Mouse (Mus musculus) lung, postnatal 36 days (tissue): ENCODE measurements at regions not wholly inside any gene's neighbourhood (a gene's known extent, or its start where the extent isn't known, plus 50 kb on each side); places are given as distances from the start of the nearest gene placed in this dataset.

Experiments
- DNase-seq: peaks from one replicate; pipeline ENCODE4 v3.0.0; 2022; ENCODE audit warnings: mixed read lengths

DNA sequence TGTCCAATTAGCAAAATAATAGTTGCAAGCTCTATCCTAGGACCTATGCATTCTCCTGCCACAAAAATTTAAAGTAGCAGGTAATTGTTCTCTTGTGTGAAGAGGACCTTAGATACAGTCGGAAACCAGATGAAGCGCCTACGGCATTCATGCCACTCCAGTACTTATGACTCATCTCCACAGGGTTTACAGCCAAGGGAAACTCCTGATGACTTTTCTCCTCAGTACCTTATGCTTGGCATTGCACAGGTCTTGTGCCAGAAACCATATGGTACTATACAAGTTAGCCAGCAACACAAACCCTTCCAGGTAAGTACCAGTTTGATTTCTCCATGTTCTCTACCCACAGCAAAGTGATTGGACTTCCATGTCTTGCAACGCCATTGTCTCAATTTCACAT lies 606.3 kb upstream of the Dmac1 start:
- DNase-seq, result no peak

DNA sequence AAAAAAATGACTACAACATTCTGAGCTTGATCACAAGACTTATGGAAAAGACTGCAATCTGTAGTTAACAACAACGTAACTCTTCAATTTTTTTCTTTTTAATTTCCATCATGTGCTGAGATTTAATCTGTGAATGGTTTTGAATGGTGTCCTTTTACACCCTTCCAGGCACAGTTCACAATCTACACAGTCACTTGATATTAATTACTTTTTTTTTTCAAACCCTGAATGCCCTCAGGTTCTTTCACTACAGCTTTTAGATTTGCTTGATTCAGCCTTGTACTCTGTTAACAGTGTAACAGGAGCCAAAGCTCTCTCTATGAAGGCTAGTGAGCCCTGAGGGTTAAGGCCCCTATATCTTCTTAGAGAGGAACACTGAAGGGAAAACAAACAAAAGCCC lies 591.7 kb upstream of the Dmac1 start:
- DNase-seq, result no peak

DNA sequence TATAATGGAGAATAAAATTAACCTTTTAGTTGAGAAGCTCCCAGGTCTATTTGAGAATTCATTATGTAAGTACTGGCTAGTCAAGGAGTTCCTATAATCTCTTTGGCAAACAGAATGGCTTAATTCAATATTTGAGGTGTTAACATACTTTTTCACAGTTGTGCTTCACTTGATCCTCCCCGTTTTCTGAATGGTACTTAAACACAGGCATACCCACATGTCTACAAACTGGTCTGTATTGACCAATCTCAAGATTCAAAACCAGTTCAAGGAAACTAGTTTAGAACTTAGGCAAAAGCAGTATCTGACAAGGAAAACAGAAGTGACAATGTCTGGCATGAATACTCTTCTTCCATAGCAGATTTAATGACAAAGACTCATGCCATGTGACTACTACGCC lies 583.0 kb upstream of the Dmac1 start:
- no peak for DNase-seq

DNA sequence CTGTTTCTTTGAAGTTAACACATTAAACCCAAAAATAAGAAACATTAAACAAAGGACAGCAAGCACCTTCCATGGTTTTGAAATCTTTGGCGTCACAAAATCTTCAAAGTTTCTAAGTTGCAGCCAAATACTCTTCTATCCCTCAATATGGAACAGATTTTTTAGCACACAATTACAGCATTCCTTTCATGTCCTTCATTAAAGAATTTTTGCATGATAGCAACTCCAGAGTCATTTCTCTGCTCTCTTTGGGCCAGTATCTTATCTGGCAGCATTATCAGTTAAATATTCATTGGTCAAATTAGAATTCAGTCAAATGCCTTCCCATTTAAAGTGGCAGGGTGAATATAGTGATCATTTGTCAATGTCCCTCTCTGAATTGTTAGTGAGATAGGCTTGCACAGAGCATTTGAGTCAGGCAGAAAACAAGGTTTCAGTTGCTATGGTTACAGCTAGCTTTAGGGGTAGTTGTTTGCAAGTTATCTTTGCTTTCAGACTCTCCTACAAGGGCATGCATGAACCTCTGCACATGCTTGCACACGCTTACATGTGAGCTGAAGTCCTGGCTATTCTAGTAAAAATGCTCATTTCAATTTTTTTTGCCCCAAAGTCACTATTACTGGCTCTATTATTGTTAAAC lies 579.8 kb upstream of the Dmac1 start:
- peak; percentile 11 for DNase-seq

DNA sequence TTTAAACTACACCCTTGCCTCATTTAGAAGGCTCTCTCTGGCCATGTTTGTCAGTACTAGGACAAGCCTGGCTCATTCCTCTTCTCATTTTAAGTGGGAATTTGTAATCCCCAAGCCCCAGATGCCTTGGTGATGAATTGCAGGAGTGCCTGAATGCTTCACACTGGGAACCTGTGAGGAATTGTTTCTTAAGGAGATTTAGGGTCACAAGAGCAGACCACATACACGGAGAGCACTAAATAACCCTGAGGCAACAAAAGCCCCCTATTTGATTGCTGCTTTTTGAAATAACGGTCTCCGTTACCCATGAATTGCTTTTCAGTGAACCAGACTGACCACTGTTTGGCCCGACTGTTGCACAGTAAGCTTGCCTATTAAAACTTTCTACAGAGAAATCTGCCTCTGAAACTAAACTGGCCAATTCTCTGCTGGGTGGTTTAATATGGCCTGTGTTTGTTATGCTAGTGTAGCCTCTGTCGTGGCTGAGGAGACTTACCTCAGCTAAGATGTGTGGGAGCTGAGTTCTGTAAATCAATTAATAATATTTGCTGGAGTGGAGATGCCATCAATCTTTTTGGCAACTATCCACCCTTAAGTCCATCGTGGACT lies 577.7 kb upstream of the Dmac1 start:
- no peak for DNase-seq

DNA sequence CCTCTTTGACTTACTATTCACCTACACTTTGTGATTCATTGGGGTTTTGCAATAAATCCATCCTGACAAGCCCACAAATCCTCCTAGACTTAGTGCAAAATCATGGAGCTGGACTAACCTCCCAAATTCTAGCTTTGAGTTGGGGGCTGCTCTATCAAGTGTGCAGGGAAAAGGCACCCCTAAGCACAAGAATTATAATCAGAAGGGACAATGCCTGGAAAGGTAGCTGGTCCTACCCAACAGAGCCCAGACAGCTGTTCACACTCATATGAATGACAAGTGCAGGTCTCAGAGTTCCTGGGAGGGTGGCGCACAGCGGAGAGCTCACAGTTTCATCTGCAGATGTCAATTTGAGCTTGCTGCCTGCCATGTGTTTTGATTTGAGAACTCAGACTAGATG lies 572.2 kb upstream of the Dmac1 start:
- no peak for DNase-seq

DNA sequence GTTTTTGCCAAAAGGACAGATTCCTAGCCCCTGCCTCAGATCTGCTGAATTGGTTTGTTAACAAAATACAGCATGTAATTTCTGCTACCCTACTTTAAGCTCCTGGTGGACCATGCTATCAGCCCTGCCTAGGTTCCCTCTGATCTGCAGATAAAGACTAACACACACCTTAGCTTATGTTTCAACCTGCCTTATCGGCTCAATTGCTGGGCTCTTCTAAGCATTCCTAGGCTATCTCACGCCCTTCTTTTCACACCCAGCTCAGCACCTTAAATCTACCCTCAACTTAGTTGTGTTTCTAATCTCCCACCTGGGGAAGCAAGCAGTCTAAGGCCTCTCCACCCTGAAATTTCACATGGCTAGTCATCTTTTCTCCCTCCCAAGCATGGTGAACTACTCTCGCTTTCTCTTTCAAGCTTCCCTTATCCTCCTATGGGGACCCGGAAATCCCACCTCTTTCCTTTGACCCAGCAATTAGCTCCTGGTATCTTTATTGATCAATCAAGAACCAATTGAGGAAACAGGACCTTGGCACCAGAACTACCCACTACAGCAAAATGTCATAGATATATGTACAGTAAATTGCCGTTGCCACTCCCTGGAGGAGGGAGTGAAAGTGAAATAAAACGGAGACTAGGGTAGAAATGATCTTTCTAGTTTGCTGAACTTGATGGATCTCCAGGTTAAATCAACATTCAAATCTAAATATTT lies 569.7 kb upstream of the Dmac1 start:
- no peak for DNase-seq

DNA sequence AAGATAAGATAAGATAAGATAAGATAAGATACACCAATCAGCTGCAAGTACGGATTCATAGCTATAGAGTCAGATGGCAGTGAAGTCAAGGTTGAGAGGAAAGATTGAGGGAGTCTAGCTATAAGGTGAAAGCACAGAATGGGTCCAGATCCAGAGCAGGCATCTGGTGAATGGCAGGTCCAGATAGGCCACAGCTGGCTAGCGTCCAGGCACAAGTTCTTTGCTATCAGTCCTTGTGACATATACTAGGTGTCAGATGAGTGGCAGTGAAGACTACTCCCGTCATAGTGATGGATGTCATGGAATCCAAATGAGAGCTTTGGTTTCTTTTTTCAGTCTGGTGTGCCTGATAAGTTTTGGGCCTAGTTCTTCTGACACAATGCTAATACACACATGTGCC lies 566.9 kb upstream of the Dmac1 start:
- no peak for DNase-seq

DNA sequence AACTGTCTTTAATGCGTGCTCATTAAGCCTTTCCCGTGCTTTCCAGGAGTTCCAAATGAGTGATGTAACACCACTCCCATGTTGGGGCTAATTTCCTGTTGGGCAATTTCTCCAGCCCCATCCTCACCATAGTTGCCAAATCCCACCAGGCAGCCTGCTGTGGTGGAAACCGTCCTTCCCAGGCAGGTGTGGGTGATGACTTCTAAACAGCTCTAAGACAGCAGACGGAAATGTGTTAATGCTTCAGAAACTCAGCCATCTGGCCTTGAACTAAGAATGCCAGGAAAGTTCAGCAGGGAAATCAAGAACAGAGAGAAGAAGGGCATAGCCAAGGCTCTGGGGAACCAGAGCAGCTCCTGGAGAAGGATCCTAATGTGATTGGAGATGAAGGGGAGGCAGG lies 560.5 kb upstream of the Dmac1 start:
- DNase-seq, result peak; percentile 6

DNA sequence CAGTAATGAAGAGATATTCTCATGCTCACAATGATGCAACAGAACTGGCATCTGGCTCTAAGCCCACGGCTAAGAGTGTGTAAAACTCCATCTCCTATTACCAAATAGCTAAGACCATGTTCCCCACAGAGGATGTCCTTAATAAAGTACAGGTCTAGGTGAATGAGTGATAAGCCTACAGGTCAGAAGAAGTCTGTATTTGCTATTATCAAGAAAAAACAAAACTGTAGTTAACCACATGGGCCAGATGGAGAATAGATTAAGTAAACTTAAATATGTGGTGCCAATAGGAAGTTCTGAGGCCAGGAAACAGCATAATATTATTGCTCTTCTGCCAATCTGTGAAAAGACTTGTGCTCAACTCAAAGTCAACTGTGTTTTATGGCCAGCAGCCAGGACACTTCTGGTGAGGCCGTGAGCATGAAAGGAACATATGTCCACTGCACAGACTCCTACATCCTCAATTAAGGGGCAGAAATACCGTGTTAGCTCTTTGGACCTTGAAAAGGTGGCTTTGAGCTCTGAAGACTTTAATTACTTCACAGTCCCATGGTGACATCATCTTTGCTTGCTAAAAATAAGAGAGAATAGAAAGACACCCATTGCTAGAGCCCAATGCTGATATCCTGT lies 549.1 kb upstream of the Dmac1 start:
- DNase-seq, result no peak

DNA sequence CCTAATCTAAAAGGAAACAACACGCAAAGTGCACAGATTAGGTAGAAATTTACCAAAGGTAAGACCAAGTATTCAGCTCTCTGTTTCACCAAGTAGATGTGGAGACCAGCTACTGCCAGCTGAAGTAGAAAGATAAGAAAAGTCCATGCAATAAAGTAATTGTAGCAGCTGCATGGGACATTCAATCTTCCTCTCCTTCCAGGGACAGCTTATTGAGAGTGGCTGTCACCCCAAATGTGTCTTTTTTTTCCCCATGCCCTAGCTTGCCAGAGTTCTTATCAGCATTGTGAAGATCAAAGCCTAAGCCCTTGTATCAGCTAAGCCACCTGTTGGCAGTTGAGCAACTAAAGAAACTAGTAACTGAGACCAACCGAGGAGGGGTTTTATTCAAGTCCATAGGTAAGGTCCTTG lies 541.1 kb upstream of the Dmac1 start:
- DNase-seq, result no peak

DNA sequence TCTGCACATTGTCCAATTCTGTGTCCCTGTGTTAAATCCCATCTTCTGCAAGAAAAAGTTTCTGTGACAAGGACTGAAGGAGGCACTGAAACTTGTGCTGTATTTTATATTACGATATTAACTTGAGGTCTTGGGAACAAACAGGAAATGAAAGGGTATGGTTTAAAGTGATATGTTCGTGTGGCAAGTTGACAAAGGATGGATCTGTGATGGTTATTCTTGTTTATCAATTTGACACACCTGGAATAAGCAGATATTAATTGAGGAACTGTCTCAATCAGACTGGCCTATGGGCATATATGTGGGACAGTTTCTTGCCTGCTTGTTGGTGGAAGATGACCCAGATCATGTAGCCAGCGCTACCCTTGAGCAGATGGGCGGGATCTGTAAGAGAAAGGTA lies 537.9 kb upstream of the Dmac1 start:
- DNase-seq, result no peak

DNA sequence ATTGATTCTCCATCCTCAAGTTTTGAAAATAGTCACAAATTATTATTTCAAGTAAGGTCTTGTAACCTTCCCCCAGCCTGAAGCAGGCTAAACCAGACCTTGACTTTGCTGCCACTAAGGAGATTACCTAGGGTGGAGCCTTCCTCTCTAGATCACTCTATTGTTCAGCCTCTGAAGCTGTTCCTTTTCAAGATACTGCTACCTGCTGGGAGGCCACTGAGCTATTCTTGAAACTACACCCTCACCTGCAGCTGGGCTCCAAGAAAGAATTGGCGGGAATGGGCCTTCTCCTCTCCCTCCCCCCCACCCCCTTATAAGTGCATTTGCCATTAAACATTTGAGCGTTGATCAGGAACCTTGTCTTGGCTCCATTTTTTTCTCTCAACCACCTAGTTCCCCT lies 534.2 kb upstream of the Dmac1 start:
- no peak for DNase-seq

DNA sequence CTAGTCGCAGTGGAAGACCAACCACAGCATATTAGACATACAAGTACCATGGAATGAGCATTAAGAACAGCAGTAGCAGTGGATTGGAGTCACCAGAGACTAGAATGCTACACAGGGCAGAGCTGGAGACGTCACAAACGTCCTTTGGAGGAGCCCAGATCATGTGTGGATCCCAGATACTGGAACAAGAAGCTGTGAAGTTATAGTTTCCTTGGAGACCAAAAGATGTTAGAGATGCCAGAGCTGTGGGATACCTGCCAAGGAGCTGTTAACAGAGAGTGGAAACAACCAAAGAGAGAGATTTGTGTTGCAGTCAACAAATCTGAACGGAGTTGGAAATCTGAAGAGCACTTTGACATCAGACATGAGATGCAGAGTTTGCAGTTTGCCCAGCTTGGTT lies 523.8 kb upstream of the Dmac1 start:
- DNase-seq, result no peak

DNA sequence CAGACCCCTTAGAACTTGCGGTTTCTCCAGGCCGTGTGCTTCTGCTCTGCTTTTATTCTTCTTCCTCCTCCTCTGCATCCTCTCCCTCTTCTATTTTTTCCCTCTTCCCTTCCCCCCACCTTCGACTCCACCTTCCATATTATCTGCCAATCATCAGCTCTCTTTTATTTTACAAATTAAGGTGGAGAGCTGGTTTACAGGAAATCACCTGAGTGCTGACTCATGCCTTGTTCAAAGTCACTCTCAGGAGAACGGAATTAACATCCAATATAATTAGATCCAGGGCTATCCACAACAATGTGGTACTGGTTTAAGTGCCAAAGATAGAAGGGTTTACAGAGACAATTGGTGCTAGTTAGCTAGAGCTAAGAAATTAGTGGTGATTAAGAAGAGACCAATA lies 523.1 kb upstream of the Dmac1 start:
- no peak for DNase-seq

DNA sequence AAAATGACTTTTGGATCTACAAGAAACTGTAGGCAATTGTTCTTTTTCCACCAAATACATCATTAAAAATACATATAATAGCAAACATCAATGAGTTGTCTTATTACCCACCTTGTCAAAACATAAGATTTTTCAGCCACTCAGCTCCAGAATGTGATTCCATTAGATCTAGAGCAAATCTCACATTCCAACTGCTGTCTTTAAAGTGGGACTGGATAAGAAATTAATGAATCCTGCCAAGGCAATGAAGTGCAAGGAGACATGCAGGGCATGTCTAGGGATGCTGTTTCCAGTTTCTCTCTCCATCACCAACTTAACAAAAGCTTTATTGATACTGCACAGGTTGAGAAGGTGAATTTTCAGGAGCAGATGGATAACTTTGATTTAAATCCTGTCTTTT lies 513.7 kb upstream of the Dmac1 start:
- peak; percentile 45 for DNase-seq

DNA sequence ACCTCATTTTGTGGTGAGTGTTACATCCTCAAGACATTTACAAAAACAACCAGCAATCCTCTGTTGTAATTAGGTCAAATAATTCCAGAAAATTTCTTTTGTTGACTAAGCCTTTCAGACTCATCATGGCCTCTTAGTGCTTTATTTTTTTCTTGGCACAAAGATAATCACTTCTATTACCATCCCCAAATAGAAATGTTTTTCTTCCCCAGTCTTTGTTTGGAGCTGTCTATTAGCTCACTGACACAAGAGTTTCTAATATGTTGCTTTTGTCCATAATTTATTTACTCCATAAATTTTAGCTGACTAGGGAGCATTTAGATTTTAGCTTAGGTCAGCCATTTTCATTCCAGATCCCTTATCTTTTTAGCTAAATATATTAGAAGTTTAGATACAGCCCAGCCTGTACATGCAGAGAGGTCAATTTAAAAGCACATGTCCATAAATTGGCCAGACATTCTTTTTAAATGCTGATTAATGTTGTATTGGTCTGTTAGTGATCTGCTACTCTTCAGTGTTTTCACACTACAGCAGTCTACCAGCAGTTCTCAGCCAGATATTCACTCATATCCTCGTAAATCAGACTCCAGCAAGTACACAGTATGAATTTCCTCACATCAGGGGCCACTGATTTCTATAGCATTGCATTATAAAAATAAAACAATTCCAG lies 513.0 kb upstream of the Dmac1 start:
- no peak for DNase-seq

DNA sequence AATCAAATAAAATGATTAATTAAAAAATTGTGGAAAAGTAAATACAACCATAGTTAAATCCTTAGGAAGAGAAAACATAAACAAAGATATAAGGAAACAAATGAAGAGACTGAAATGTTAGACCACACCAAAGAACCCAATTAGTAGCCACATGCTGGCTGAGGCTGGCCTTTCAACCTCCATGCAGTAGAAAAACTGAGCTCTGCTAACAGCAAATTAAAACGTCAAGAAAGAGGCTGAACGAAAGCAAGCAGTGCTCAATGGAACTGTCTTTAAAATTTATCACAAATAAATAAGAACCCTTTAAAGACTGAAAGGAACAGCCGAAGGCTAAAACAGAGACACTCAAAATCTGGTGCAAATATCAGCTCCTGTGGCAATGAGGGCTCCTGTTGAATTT lies 509.3 kb upstream of the Dmac1 start:
- no peak for DNase-seq

DNA sequence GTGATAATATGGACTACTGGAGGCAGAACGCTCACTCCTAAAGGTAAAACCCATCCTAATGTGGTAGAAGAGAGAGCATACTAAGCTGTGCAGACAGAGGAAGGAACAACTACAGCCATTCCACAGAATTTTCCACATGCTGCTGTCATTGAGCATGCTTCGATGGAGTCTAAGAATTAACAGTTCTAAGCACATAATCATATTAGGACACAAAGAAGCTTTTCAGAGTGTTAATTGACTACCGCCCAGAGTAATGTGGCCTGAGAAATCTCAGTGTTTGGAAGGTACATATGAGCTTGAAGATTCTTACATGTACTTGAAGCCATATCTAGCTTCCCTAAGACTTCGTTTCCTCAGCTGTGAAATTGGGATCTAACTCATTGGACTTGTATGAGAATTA lies 508.3 kb upstream of the Dmac1 start:
- DNase-seq, result no peak

DNA sequence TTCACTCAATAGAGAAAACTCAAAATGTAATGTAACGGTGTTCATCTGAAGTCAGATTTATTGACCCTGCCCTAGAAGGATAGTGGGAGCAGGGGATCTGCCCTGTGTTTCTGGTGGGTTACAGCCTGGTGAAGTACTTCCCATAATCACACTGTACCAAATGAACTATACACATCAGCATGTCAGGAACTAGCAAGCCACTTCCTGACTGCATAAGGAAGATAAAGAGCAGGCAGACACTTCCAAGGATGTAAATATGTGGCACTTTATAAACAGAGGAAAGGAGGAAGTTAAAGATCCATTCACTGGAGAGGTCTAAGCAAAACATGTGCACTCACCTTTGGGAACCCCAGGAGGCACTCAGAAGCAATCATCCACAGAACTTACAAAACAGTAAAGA lies 501.4 kb upstream of the Dmac1 start:
- no peak for DNase-seq

DNA sequence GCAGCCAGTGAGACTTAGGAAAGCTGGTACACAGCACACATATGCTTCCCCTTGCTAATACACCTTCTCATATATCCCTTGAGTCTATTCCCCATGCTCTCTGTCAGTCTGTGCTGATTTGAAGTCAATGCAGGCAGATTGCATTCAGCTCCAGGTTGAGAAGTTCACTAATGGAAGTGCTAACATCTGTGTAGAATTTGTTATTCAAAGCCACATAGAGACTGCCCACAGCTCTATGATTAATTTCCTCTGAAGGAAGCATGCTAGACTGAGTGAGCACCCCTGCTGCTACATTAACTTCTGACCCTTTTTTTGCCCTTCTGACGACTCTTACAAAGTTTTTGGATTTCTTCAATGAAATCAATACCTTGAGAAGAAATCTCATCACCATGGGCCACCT lies 486.0 kb upstream of the Dmac1 start:
- no peak for DNase-seq

DNA sequence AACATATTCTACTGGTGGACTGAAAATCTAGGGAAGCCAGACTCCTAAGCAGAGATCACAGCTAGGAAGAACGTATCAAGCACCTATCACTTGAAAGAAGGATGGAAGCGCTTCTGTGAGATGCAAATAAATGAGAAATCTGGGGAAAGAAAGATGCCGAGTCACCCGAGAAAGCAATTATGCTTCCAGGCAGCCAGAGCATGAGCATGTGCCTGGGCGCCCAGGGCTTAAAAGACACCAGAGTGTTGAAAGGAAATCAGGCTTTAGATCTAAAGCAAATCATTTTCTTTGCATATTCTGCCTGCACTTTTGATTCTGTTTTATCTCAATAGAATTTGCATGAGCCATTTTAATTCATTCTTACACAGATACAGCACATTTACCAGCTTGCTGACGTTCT lies 466.5 kb upstream of the Dmac1 start:
- no peak for DNase-seq

DNA sequence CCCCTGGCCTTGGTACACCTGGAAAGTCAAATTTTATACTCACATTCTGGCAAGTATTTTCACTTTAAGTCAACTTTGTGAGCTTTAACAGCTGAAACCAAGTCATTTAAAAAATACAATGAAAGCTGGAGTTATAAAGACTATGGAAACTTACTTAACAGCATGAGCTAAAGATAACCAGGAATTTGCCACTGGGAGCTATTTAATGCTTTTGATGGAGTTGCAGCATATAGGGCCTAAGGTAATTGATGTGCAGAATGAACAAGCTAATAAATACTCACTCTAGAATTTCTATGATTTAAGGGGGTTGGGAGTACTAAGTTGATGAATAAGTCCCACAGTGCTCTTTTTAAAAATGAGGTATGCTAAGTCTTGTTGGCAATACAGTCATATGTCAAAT lies 463.5 kb upstream of the Dmac1 start:
- no peak for DNase-seq
